Mouse (Mus musculus) heart, embryonic 10.5 days (tissue): Measurements from ENCODE around the gene Nr3c2. TPM values are rescaled to one million over a fixed set of nuclear protein-coding genes. Genes with fewer than 3 reads are reported as not detected.

Experiments
- DNase-seq: peaks from one replicate; pipeline ENCODE4 v3.0.0-alpha.2; 2017; ENCODE audit warnings: low spot score
- H3K27ac ChIP-seq: fragments of 300-500 bp; sonication (generic); 2 replicates; pipeline ENCODE4 v1.5.1; 2016; ENCODE audit warnings: mild to moderate bottlenecking
- H3K27me3 ChIP-seq: fragments of 300-500 bp; sonication (generic); 2 replicates; pipeline ENCODE4 v1.6.1; 2016; ENCODE audit warnings: mild to moderate bottlenecking; ENCODE audit not compliant: poor library complexity, insufficient read depth, severe bottlenecking
- H3K36me3 ChIP-seq: fragments of 300-500 bp; sonication (generic); 2 replicates; pipeline ENCODE4 v1.6.1; 2016; ENCODE audit warnings: mild to moderate bottlenecking, moderate library complexity
- H3K4me1 ChIP-seq: fragments of 300-500 bp; sonication (generic); 2 replicates; pipeline ENCODE4 v1.6.1; 2016; ENCODE audit warnings: mild to moderate bottlenecking
- H3K4me3 ChIP-seq: fragments of 300-500 bp; sonication (generic); 2 replicates; pipeline ENCODE4 v1.5.1; 2016; ENCODE audit warnings: mild to moderate bottlenecking, moderate library complexity
- H3K9me3 ChIP-seq: fragments of 300-500 bp; sonication (generic); 2 replicates; pipeline ENCODE4 v1.6.1; 2016; ENCODE audit warnings: mild to moderate bottlenecking, moderate library complexity
- WGBS: fragments of 180-500 bp; shearing (Covaris S2); methylation state at CpG from one replicate; pipeline ENCODE4 v1.1.7; 2016; 5-methylcytosine and 5-hydroxymethylcytosine counted together
- polyA plus RNA-seq: library from polyadenylated mRNA; unstranded; fragments of >200 nt; fragmentation: Nextera tagmentation; extraction: Ambion mirVana; gene quantifications from 2 replicates; pipeline ENCODE4 v1.2.1, GENCODE M21; 2016

Nr3c2 gene
- polyA plus RNA-seq, 1 experiment from 2014 or later: 0.99 TPM

DNA sequence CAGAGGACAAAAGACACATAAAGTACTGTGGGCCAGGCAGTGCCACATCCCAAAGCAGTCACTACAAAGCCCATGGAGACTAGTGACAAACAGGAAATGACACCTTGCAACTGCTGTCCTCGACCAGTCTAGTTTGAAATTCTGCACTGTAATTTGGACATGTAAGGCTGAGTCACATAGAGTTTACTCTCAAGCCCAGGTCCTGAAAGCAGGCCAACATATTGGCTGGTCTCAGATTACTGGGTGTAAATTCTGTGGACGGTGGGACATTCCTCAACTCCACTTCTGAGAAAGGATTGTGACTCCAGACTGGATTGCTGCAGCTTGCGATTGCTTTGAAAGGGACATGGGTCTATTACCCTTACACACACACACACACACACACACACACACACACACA, 388.8 kb downstream of the Nr3c2 start:
- 65% methylated on average over 3 of the region's 3 CpGs for WGBS
- DNase-seq: no peak
- Histone ChIP-seq H3K27me3 (no peaks in the 10 kb centered on the region), H3K9me3 (no peaks in the 10 kb centered on the region), H3K4me3 (no peak overlapping the region), H3K36me3 (peaks cover 2% of the 10 kb centered on the region; the same call in 1 of the 2 replicates), H3K4me1 (peaks cover 6% of the 10 kb centered on the region; the same call in 1 of the 2 replicates), H3K27ac (no peak overlapping the region)

DNA sequence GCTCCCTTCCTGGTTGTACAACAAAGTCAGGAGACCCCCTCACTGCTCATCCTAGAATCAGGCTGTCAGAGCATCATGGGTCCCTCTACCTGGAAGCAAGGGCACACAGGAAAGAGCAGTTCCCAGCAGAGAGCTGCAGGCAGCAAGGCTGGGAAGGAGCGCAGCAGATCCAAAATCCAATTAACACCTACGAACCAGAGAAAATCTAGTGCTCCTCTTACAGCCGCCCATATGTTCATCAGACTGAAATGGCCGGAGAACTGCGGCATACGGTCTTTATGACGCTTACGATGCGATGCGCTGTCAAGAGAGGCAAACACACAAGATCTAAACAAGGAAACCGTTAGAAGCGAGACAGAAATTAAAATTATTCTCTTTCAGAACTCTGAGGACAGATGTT, 389.2 kb downstream of the Nr3c2 start:
- Histone ChIP-seq H3K36me3 (peaks cover 2% of the 10 kb centered on the region; the same call in 1 of the 2 replicates), H3K4me1 (0 out of 2 replicates have a peak, but pooled peaks cover 5% of the 10 kb centered on the region), H3K9me3 (no peaks in the 10 kb centered on the region), H3K27ac (no peak overlapping the region), H3K4me3 (no peak overlapping the region), H3K27me3 (no peaks in the 10 kb centered on the region)
- WGBS: 90% methylated on average over 12 of the region's 12 CpGs
- no peak for DNase-seq

DNA sequence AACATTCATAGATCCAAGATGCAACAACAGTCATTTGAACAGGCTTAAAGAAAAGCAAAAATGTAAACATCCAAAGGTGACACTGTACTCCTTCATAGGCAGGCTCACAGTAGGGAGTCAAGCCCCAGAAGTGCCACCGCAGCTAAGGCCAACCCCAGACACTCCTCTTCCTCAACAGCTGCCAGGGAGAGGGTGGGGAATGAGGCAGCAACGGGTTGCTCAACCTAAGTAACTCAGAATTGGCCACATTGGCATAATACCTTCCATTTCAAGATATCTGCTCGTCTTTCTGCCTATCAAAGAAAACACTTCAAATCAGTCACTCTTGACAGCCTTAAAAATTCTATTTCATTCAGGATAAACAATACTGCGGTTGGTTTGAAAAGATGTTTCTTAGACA, 392.9 kb downstream of the Nr3c2 start:
- Histone ChIP-seq H3K9me3 (no peaks in the 10 kb centered on the region), H3K36me3 (peaks cover 16% of the 10 kb centered on the region), H3K4me3 (no peak overlapping the region), H3K27me3 (no peaks in the 10 kb centered on the region), H3K27ac (no peak overlapping the region), H3K4me1 (0 out of 2 replicates have a peak, but pooled peaks cover 5% of the 10 kb centered on the region)
- DNase-seq: no peak
- WGBS: 76% methylated on average over 4 of the region's 4 CpGs

DNA sequence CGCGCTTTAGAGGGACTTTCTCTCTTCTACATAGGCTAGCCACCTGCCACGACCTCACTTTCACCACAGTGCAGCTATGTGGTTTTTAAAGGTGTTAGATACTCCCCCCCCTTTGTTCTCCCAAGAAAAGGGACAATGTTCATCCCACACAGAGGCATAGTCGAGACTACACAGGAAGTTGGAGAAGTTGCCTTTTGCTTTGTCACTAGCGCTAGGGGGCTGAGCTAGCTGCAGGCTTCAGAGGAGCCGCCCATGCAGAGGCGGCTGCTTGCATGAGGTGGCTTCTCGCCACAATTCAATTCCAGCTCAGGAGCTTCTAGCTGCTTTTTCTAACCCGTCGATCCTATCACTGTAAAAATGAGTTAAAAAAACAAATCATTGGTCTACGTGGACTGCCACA, 393.4 kb downstream of the Nr3c2 start:
- no peak for DNase-seq
- no peak overlapping the region for H3K4me3 ChIP-seq
- H3K27ac ChIP-seq: no peak overlapping the region
- H3K9me3 ChIP-seq: no peaks in the 10 kb centered on the region
- peaks cover 21% of the 10 kb centered on the region for H3K36me3 ChIP-seq
- 79% methylated on average over 11 of the region's 11 CpGs for WGBS
- H3K27me3 ChIP-seq: no peaks in the 10 kb centered on the region
- 0 out of 2 replicates have a peak, but pooled peaks cover 5% of the 10 kb centered on the region for H3K4me1 ChIP-seq

DNA sequence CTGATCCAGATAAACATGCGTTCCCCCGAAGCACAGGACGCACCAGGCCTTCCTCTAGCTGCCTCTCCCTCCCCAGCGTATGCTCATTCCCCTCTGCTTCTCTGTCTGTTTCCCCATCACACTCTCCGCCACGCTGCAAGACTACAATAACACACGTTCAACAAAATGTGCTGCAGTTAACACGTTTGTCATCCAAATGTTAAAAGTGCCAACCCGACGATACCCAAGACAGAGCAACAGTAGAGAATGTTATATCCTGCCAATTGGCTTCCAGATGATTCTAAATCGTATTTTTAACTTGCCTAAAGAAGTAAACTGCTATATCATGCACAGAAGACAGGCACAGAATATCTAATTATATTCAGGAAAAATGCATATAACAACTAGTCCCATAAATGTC, 395.4 kb downstream of the Nr3c2 start:
- no peaks in the 10 kb centered on the region for H3K9me3 ChIP-seq
- H3K27me3 ChIP-seq: no peaks in the 10 kb centered on the region
- H3K36me3 ChIP-seq: peaks cover 23% of the 10 kb centered on the region
- no peak overlapping the region for H3K27ac ChIP-seq
- WGBS: 90% methylated on average over 11 of the region's 11 CpGs
- DNase-seq: no peak
- 0 out of 2 replicates have a peak, but pooled peaks cover under 1% of the 10 kb centered on the region for H3K4me1 ChIP-seq
- no peak overlapping the region for H3K4me3 ChIP-seq
